Mouse (Mus musculus) cerebellum, adult 2 months (tissue): Measurements from ENCODE around the gene Ttyh1. TPM values are rescaled to one million over a fixed set of nuclear protein-coding genes. Genes with fewer than 3 reads are reported as not detected.

Source experiments
- DNase-seq, 2 experiments: peaks; one replicate each; pipeline ENCODE4 v3.0.0; 2021
- H3K27ac ChIP-seq: fragments of 200-500 bp; 2 replicates; pipeline ENCODE4 v1.5.1; 2012; ENCODE audit warnings: low read length, control low read depth, inconsistent platforms; ENCODE audit not compliant: insufficient read depth
- H3K27me3 ChIP-seq: fragments of 200-500 bp; 2 replicates; pipeline ENCODE4 v1.6.1; 2012; ENCODE audit warnings: inconsistent platforms, mild to moderate bottlenecking, low read length, moderate library complexity; ENCODE audit not compliant: control insufficient read depth, insufficient read depth
- H3K4me1 ChIP-seq: fragments of 200-500 bp; 2 replicates; pipeline ENCODE4 v1.6.1; 2011; ENCODE audit warnings: low read length; ENCODE audit not compliant: control insufficient read depth, insufficient read depth
- H3K4me3 ChIP-seq: fragments of 200-500 bp; replicated peaks from 2 replicates; pipeline ENCODE3; 2011; ENCODE audit warnings: mild to moderate bottlenecking, low read depth, low read length, control low read depth; ENCODE audit not compliant: insufficient read depth
- CTCF ChIP-seq: fragments of 200-500 bp; IDR thresholded peaks from 2 replicates; pipeline ENCODE4 v1.5.1; 2011; ENCODE audit warnings: low read depth, mild to moderate bottlenecking, control low read depth, low read length, moderate library complexity, borderline replicate concordance; ENCODE audit not compliant: insufficient read depth
- POLR2A ChIP-seq: fragments of 200-500 bp; IDR thresholded peaks from 2 replicates; pipeline ENCODE4 v1.6.1; 2011; ENCODE audit warnings: low read length, control low read depth, borderline replicate concordance; ENCODE audit not compliant: insufficient read depth
- WGBS: fragments of 180-500 bp; shearing (Covaris S2); methylation state at CpG from one replicate; pipeline ENCODE4 v1.1.7; 2018; 5-methylcytosine and 5-hydroxymethylcytosine counted together
- polyA plus RNA-seq: library from polyadenylated mRNA; depleted of rRNA; stranded (reverse); fragments of >200 nt; gene quantifications from 2 replicates; pipeline ENCODE4 v1.2.3, GENCODE M21; 2012; rRNA removed

Gene Ttyh1
- polyA plus RNA-seq: 626 and 638 TPM in 2 replicates

DNA sequence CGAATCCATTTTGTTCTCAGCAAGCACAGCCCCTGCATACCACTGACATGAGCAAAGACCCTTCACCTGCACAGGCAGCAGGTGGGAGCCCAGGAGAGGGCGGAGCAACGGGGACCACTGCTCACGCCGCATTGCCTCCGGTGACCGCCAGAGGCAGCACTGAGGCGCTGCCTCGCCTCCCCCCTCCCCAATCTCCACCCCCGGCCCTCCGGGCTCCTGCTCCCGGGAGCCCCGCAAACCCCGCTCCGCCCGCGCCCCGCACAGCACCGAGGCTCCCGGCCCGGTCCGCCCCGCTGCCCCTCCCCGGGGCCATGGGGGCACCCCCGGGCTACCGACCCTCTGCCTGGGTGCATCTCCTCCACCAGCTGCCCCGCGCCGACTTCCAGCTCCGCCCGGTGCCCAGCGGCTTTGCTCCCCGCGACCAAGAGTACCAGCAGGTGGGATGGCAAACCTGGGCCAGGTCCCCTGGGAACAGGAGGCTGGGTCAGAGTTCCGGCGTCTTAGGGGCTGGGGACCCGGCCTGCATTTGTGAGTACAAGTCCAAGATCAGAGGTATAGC is at the start of gene Ttyh1:
Ttyh1 (plus strand) TSS at position 65 of the 559 bp plus-strand sequence.
- peak; percentile 77 to 83 for DNase-seq
- Histone ChIP-seq H3K4me1 (peaks cover 25% of the 10 kb centered on the region), H3K4me3 (peak within 1 kb of the TSS; percentile 62), H3K27ac (peak within 1 kb of the TSS; percentile 84), H3K27me3 (no peaks in the 10 kb centered on the region)
- WGBS: 1% methylated on average over 37 of the region's 37 CpGs
- TF ChIP-seq CTCF: peak; percentile 81
- peak; percentile 47; the same call in 1 of the 2 replicates for TF ChIP-seq POLR2A

DNA sequence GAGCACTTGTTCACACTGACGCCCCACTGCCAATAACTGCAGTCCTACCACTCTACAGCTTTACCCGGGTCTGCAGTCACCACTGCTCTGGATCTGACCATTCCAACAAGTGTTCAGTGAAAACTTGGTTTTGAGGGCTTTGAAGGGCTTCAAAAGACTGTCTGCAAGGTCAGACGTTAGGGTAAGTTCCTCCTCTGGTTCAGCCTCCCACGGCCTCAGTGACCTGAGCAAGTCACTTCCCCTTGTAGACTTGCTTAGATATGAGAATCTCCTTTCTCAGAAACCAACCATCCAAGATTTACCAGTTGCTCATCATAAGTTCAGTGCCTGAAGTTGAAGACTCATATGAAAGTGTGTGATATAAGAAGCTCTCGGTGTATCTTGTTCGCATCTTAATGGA is 48.1 kb upstream of the Ttyh1 start:
- no peak overlapping the region for H3K4me3 ChIP-seq
- DNase-seq: no peak
- no peaks in the 10 kb centered on the region; the same call in 1 of the 2 replicates for H3K4me1 ChIP-seq
- no peak for TF ChIP-seq POLR2A
- TF ChIP-seq CTCF: no peak
- no peaks in the 10 kb centered on the region for H3K27me3 ChIP-seq
- WGBS: 85% methylated on average over 6 of the region's 6 CpGs
- H3K27ac ChIP-seq: no peak overlapping the region

DNA sequence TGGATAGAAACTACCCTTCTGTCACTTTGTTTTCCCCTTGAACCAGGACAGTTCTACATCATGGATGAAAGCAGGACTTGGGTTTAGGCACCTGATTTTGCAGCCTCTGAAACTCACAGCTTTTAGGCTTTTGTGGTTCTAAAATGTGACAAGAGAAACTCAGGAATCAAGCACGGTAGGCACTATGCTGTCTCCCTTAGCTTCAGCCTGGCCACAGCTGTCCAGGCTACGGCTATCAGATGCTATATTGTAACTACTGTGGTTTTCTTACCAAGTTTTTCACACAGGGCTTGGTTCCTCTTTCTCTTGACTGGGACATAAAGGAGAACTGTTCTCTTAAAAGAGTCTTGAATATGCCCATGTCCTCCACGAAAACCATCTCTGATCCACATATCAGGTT is 46.1 kb upstream of the Ttyh1 start:
- Histone ChIP-seq H3K27me3 (no peaks in the 10 kb centered on the region), H3K4me3 (no peak overlapping the region), H3K27ac (no peak overlapping the region), H3K4me1 (no peaks in the 10 kb centered on the region)
- DNase-seq: no peak
- WGBS: 77% methylated on average over 3 of the region's 3 CpGs
- TF ChIP-seq CTCF (no peak), POLR2A (no peak)

DNA sequence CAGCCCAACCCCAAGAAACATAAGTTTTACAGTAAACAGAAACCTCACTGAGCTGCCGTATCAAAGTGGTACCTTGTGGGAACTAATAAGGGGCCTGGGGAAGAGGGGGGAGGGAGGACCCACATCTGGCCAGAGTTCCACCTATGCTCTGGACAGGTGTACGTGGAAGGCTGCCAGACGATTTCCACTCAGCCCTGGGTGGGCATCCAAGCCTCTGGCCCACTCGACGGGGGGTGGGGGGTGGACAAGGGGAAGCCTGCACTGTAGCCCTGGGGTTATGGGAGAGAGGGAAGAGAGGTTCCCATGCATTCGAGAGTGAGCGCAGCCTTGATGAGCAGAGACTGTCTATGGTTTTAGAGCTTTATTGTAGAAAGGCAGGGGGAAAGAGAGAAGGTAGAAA is 39.7 kb upstream of the Ttyh1 start:
- no peaks in the 10 kb centered on the region for H3K4me1 ChIP-seq
- no peak for TF ChIP-seq CTCF
- no peak for TF ChIP-seq POLR2A
- no peak for DNase-seq
- H3K27me3 ChIP-seq: no peaks in the 10 kb centered on the region
- H3K4me3 ChIP-seq: no peak overlapping the region
- H3K27ac ChIP-seq: no peak overlapping the region
- WGBS: 79% methylated on average over 7 of the region's 7 CpGs

DNA sequence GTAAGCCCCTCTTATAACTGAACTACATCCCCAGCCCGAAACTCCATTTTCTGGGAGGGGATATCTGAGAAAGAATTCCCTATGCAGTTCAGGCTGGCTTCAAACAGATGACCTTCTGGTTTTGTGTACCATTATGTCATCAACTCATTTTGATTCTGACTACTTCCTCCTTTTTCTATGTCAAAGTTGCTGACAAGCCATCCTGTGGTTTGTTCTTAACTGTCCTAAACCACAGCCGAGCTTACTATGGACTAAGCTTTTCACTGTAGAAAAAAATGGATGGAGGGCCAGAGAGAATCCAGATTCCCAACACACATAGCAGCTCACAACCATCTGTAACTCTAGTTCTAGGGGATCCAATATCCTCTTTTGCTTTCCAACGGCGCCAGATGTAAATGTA is 38.7 kb upstream of the Ttyh1 start:
- DNase-seq: no peak
- TF ChIP-seq CTCF (no peak), POLR2A (no peak)
- Histone ChIP-seq H3K27ac (no peak overlapping the region), H3K27me3 (no peaks in the 10 kb centered on the region), H3K4me3 (no peak overlapping the region), H3K4me1 (no peaks in the 10 kb centered on the region)
- 90% methylated on average over 4 of the region's 4 CpGs for WGBS

DNA sequence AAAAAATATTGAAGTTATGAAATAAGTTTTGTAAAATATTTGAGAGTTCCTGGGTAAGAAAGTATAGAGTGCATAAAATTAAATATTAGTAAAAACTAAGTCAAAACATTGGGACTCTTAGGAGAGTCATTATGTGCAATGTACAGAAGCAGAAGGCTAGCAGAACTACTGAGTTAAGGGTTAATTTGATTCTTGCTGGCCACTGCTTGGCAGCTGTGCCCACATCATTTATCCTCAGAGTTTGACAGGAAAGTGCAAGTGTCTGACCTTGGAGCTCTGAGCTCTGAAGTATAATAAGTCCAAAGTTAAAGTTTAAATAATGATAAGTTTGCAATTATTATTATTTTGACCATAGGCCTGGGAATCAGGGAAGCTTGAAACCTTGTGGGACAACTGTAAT is 37.5 kb upstream of the Ttyh1 start:
- Histone ChIP-seq H3K4me3 (no peak overlapping the region), H3K4me1 (no peaks in the 10 kb centered on the region), H3K27me3 (no peaks in the 10 kb centered on the region), H3K27ac (no peak overlapping the region)
- TF ChIP-seq CTCF (no peak), POLR2A (no peak)
- DNase-seq: no peak

DNA sequence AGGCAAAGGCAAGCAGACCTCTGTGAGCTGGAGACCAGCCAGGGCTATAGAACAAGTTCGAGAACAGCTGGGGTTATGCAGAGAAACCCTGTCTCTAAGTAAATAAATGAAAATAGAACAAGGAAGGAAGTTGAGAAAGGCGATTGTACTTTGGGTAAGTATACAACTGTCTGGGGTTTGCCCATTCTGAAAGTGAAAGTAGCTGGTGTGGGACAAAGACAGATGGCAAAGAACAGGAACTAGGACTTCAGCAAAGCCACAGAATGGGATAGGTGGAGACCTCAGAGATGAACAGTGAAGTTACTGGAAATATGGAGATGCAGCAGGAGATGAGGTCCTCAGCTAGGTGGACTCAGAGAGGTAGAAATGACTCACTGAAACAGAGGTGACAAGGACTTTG is 36.4 kb upstream of the Ttyh1 start:
- H3K4me1 ChIP-seq: no peaks in the 10 kb centered on the region
- no peak overlapping the region for H3K4me3 ChIP-seq
- TF ChIP-seq CTCF: no peak
- TF ChIP-seq POLR2A: no peak
- WGBS: 44% methylated on average over 2 of the region's 2 CpGs
- DNase-seq: no peak
- no peaks in the 10 kb centered on the region for H3K27me3 ChIP-seq
- H3K27ac ChIP-seq: no peak overlapping the region

DNA sequence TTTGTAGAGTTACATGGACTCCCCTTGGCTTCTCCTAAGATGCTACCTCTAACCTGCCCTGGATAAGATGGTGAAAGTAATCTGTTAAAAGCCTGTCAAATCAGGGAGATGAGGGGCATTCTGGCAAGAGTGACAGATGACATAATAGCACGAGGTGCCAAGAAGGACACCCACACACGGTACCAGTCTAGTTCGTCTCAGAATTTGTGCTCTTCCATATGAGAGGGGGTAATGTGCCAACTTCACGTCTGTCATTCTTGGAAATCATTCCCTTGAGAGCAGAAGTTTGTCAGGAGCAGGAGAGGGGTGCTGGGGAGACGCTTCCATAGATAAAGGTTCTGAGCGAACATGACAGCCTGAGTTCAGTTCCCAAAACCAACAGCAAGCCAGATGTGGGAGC is 35.0 kb upstream of the Ttyh1 start:
- no peak for DNase-seq
- Histone ChIP-seq H3K27me3 (no peaks in the 10 kb centered on the region), H3K4me3 (no peak overlapping the region), H3K4me1 (no peaks in the 10 kb centered on the region), H3K27ac (no peak overlapping the region)
- 29% methylated on average over 6 of the region's 6 CpGs for WGBS
- TF ChIP-seq POLR2A (no peak), CTCF (no peak)

DNA sequence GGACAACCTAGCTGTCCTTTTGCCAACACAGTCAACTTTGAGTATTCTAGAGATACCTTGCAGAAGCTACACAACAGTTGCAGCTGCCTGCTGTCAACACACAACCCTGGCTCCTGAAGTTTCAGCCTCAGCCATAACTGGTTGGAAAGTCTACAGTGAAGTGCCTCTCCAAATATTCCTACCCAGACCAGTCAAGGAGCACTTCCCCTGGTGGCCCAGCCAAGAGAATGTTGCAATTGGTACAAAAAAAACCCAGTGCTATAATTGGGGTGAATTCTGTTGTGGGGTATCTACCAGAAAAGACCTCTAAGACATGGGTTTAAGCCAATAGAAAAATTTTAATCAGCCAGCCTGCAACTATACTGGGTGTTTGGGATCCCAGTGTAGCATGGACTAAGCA is 33.6 kb upstream of the Ttyh1 start:
- no peak for TF ChIP-seq POLR2A

More for the DNA sequence above, 33.6 kb upstream of the Ttyh1 start:
- no peak overlapping the region for H3K27ac ChIP-seq
- H3K27me3 ChIP-seq: no peaks in the 10 kb centered on the region
- no peak overlapping the region for H3K4me3 ChIP-seq
- DNase-seq: no peak
- H3K4me1 ChIP-seq: no peaks in the 10 kb centered on the region
